Mouse (Mus musculus) lung, embryonic 14.5 days (tissue): ENCODE measurements around the gene Pbld2. TPM values are rescaled to one million over a fixed set of nuclear protein-coding genes. Genes with fewer than 3 reads are reported as not detected.
A peak's percentile ranks its signal among the peaks of the same experiment; 100 is the strongest.

ENCODE experiments used
- ATAC-seq: fragments of 200-750 bp; cut with Nextera tagmentation; 2 replicates; pipeline ENCODE4 v1.8.0; 2017; ENCODE audit warnings: mild to moderate bottlenecking, moderate TSS enrichment, moderate library complexity; ENCODE audit not compliant: insufficient read depth
- DNase-seq: peaks from one replicate; pipeline ENCODE4 v3.0.0-alpha.2; 2015
- H3K27ac ChIP-seq: fragments of 300-500 bp; sonication (generic); 2 replicates; pipeline ENCODE4 v1.5.1; 2014; ENCODE audit warnings: low read depth, mild to moderate bottlenecking, moderate library complexity
- H3K27me3 ChIP-seq: fragments of 300-500 bp; sonication (generic); 2 replicates; pipeline ENCODE4 v1.6.1; 2014; ENCODE audit warnings: low read length, control low read depth; ENCODE audit not compliant: insufficient read depth
- H3K36me3 ChIP-seq: fragments of 300-500 bp; sonication (generic); 2 replicates; pipeline ENCODE4 v1.6.1; 2014; ENCODE audit warnings: control low read depth; ENCODE audit not compliant: insufficient read depth
- H3K4me1 ChIP-seq: fragments of 300-500 bp; sonication (generic); 2 replicates; pipeline ENCODE4 v1.6.1; 2014; ENCODE audit warnings: antibody characterized with exemption, control low read depth; ENCODE audit not compliant: insufficient read depth
- H3K4me2 ChIP-seq: fragments of 300-500 bp; sonication (generic); 2 replicates; pipeline ENCODE4 v1.6.1; 2014; ENCODE audit warnings: mild to moderate bottlenecking
- H3K4me3 ChIP-seq: fragments of 300-500 bp; sonication (generic); 2 replicates; pipeline ENCODE4 v1.5.1; 2014; ENCODE audit warnings: low read depth, low read length
- H3K9ac ChIP-seq: fragments of 300-500 bp; sonication (generic); 2 replicates; pipeline ENCODE4 v1.6.1; 2014
- H3K9me3 ChIP-seq: fragments of 300-500 bp; sonication (generic); 2 replicates; pipeline ENCODE4 v1.6.1; 2016; ENCODE audit warnings: low read depth, low read length, control low read depth
- CTCF ChIP-seq: IDR thresholded peaks from 2 replicates; pipeline ENCODE4 v1.5.1; 2016; ENCODE audit warnings: antibody characterized with exemption, low read depth
- WGBS: fragments of 180-500 bp; shearing (Covaris S2); extraction: QIAGEN DNeasy Blood & Tissue Kit; methylation state at CpG from one replicate; pipeline ENCODE4 v1.1.7; 2014; 5-methylcytosine and 5-hydroxymethylcytosine counted together
- polyA plus RNA-seq: library from polyadenylated mRNA; unstranded; fragments of >200 nt; fragmentation: Nextera tagmentation; extraction: Ambion mirVana; gene quantifications from 2 replicates; pipeline ENCODE4 v1.2.1, GENCODE M21; 2014

The Pbld2 gene
- polyA plus RNA-seq, 1 experiment from 2014 or later: 1.1 TPM

- 72% methylated on average over 3 of the region's 3 CpGs for WGBS
- Histone ChIP-seq H3K27me3 (no peaks in the 10 kb centered on the region), H3K4me2 (no peak overlapping the region), H3K9me3 (no peaks in the 10 kb centered on the region), H3K9ac (no peak overlapping the region), H3K27ac (no peak overlapping the region), H3K36me3 (peaks cover 85% of the 10 kb centered on the region), H3K4me3 (no peak overlapping the region), H3K4me1 (no peaks in the 10 kb centered on the region)
- DNase-seq: no peak
- ATAC-seq: no peak
- no peak for TF ChIP-seq CTCF
Measured at GRCm38 (mm10) chr10:63013476-63013875, 10.6 kb upstream of the Pbld2 start.

- H3K36me3 ChIP-seq: peaks cover 87% of the 10 kb centered on the region
- H3K9me3 ChIP-seq: no peaks in the 10 kb centered on the region
- ATAC-seq (no peak), DNase-seq (peak; percentile 22)
- 70% methylated on average over 9 of the region's 9 CpGs for WGBS
- H3K4me1 ChIP-seq: no peaks in the 10 kb centered on the region
- H3K4me2 ChIP-seq: no peak overlapping the region
- no peak overlapping the region for H3K27ac ChIP-seq
- no peak overlapping the region for H3K9ac ChIP-seq
- TF ChIP-seq CTCF: no peak
- no peak overlapping the region for H3K4me3 ChIP-seq
- H3K27me3 ChIP-seq: no peaks in the 10 kb centered on the region
Measured at GRCm38 (mm10) chr10:63014168-63014567, 9.9 kb upstream of the Pbld2 start.

- no peaks in the 10 kb centered on the region for H3K9me3 ChIP-seq
- no peak overlapping the region for H3K4me2 ChIP-seq
- DNase-seq (no peak), ATAC-seq (no peak)
- H3K4me3 ChIP-seq: no peak overlapping the region
- peaks cover 9% of the 10 kb centered on the region for H3K4me1 ChIP-seq
- no peaks in the 10 kb centered on the region for H3K27me3 ChIP-seq
- no peak overlapping the region for H3K27ac ChIP-seq
- peaks cover 40% of the 10 kb centered on the region for H3K36me3 ChIP-seq
- H3K9ac ChIP-seq: no peak overlapping the region
- WGBS: 81% methylated on average over 6 of the region's 6 CpGs
- TF ChIP-seq CTCF: no peak
Measured at GRCm38 (mm10) chr10:63019304-63019703, 4.8 kb upstream of the Pbld2 start.

GRCm38 (mm10) chr10:63021702-63022101, 2.4 kb upstream of the Pbld2 start:
- H3K9ac ChIP-seq: peak overlapping the region; percentile 99
- DNase-seq: no peak

GRCm38 (mm10) chr10:63022541-63023120, 1.5 kb upstream of the Pbld2 start:
- no peak for TF ChIP-seq CTCF
- Histone ChIP-seq H3K27me3 (no peaks in the 10 kb centered on the region), H3K4me3 (peak overlapping the region; percentile 95), H3K4me2 (peak overlapping the region; percentile 69), H3K9me3 (no peaks in the 10 kb centered on the region), H3K36me3 (peaks cover 7% of the 10 kb centered on the region), H3K27ac (peak overlapping the region; percentile 100), H3K4me1 (peaks cover 16% of the 10 kb centered on the region), H3K9ac (peak overlapping the region; percentile 99)
- peak; percentile 40 for DNase-seq
- WGBS: under 1% methylated on average over 27 of the region's 27 CpGs
- ATAC-seq: no peak

More at GRCm38 (mm10) chr10:63021702-63022101, 2.4 kb upstream of the Pbld2 start:
- ATAC-seq: no peak
- WGBS: 27% methylated on average over 4 of the region's 4 CpGs
- TF ChIP-seq CTCF: no peak
- Histone ChIP-seq H3K27me3 (no peaks in the 10 kb centered on the region), H3K4me3 (peak overlapping the region; percentile 95), H3K9me3 (no peaks in the 10 kb centered on the region), H3K27ac (no peak overlapping the region), H3K4me1 (peaks cover 16% of the 10 kb centered on the region), H3K36me3 (peaks cover 17% of the 10 kb centered on the region), H3K4me2 (peak overlapping the region; percentile 69)

- under 1% methylated on average over 62 of the region's 68 CpGs for WGBS
- Histone ChIP-seq H3K9ac (peak overlapping the region; percentile 99), H3K36me3 (peaks cover 3% of the 10 kb centered on the region; the same call in 1 of the 2 replicates), H3K9me3 (no peaks in the 10 kb centered on the region), H3K4me2 (peak overlapping the region; percentile 69), H3K4me3 (peak overlapping the region; percentile 95), H3K27ac (peak overlapping the region; percentile 100), H3K4me1 (peaks cover 16% of the 10 kb centered on the region), H3K27me3 (no peaks in the 10 kb centered on the region)
- ATAC-seq: peak; percentile 40
- no peak for TF ChIP-seq CTCF
- DNase-seq: peak; percentile 65
Measured at GRCm38 (mm10) chr10:63023121-63023748, 880 bp upstream of the Pbld2 start.

- Histone ChIP-seq H3K27ac (peak overlapping the region; percentile 100), H3K4me3 (peak overlapping the region; percentile 95), H3K9ac (peak overlapping the region; percentile 79), H3K4me2 (peak overlapping the region; percentile 69), H3K9me3 (no peaks in the 10 kb centered on the region), H3K36me3 (no peaks in the 10 kb centered on the region; the same call in 1 of the 2 replicates), H3K4me1 (peaks cover 16% of the 10 kb centered on the region), H3K27me3 (no peaks in the 10 kb centered on the region)
- DNase-seq (peak; percentile 82), ATAC-seq (peak; percentile 63)
- TF ChIP-seq CTCF: peak; percentile 58
- 0% methylated on average over 8 of the region's 8 CpGs for WGBS
Measured at GRCm38 (mm10) chr10:63024580-63024910, 430 bp downstream of the Pbld2 start.
